Mouse (Mus musculus) kidney, postnatal 0 days (tissue): ENCODE results near the gene Zbtb11. TPM values are rescaled to one million over a fixed set of nuclear protein-coding genes. Genes with fewer than 3 reads are reported as not detected.

Experiments used
- ATAC-seq: fragments of 200-750 bp; cut with Nextera tagmentation; replicated peaks from 2 replicates; pipeline ENCODE4 v1.8.0; 2017; ENCODE audit warnings: low read depth, moderate number of reproducible peaks, moderate TSS enrichment, moderate library complexity; ENCODE audit not compliant: low FRiP score
- DNase-seq: peaks from one replicate; pipeline ENCODE4 v3.0.0-alpha.2; 2016; ENCODE audit warnings: low spot score
- H3K27ac ChIP-seq: fragments of 300-500 bp; sonication (generic); 2 replicates; pipeline ENCODE4 v1.5.1; 2014; ENCODE audit warnings: mild to moderate bottlenecking
- H3K27me3 ChIP-seq: fragments of 300-500 bp; sonication (generic); 2 replicates; pipeline ENCODE4 v1.6.1; 2014; ENCODE audit warnings: low read length, mixed read lengths; ENCODE audit not compliant: insufficient read depth
- H3K36me3 ChIP-seq: fragments of 300-500 bp; sonication (generic); 2 replicates; pipeline ENCODE4 v1.6.1; 2014; ENCODE audit warnings: low read length, mixed read lengths; ENCODE audit not compliant: insufficient read depth
- H3K4me1 ChIP-seq: fragments of 300-500 bp; sonication (generic); replicated peaks from 2 replicates; pipeline ENCODE4 v1.6.1; 2014; ENCODE audit warnings: antibody characterized with exemption, low read length, mixed read lengths; ENCODE audit not compliant: insufficient read depth
- H3K4me2 ChIP-seq: fragments of 300-500 bp; sonication (generic); 2 replicates; pipeline ENCODE4 v1.6.1; 2014; ENCODE audit warnings: mild to moderate bottlenecking, low read length, moderate library complexity, mixed read lengths
- H3K4me3 ChIP-seq: fragments of 300-500 bp; sonication (generic); replicated peaks from 2 replicates; pipeline ENCODE4 v1.5.1; 2014; ENCODE audit warnings: low read depth, low read length
- H3K9ac ChIP-seq: fragments of 300-500 bp; sonication (generic); 2 replicates; pipeline ENCODE4 v1.6.1; 2014; ENCODE audit warnings: low read depth, low read length
- H3K9me3 ChIP-seq: fragments of 300-500 bp; sonication (generic); replicated peaks from 2 replicates; pipeline ENCODE4 v1.6.1; 2016; ENCODE audit warnings: low read length, inconsistent platforms, mixed read lengths
- CTCF ChIP-seq: IDR thresholded peaks from 2 replicates; pipeline ENCODE4 v1.5.1; 2016; ENCODE audit warnings: antibody characterized with exemption, low read depth, mild to moderate bottlenecking, moderate library complexity
- WGBS: fragments of 180-500 bp; shearing (Covaris S2); extraction: QIAGEN DNeasy Blood & Tissue Kit; methylation state at CpG from one replicate; pipeline ENCODE4 v1.1.7; 2014; 5-methylcytosine and 5-hydroxymethylcytosine counted together
- polyA plus RNA-seq: library from polyadenylated mRNA; unstranded; fragments of >200 nt; fragmentation: Nextera tagmentation; extraction: Ambion mirVana; gene quantifications from 2 replicates; pipeline ENCODE4 v1.2.1, GENCODE M21; 2015

Zbtb11 gene
- polyA plus RNA-seq, 1 experiment from 2014 or later, result 12.1 TPM

DNA sequence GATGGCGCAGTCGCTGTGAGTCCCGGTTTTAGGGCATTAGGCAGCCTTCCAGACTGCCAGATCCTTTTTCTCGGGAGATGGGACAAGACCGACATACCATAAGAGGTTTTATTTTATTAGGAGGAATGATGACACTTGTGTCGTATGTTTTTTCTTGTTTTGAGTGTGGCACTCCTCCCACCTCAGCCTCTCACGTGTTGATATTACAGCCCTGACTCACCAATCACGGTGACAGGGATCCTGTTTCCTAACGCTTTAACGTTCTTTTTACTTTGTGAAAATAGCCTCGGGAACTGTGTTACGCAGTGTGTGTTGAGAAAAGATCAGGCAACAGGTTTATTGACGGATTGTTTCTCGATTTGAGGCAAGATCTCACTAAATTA lies 1.2 kb downstream of the Zbtb11 start:
- no peak for TF ChIP-seq CTCF
- peak overlapping the region; percentile 96 for H3K4me3 ChIP-seq
- peaks cover 18% of the 10 kb centered on the region for H3K36me3 ChIP-seq
- peak overlapping the region; percentile 97 for H3K27ac ChIP-seq
- H3K27me3 ChIP-seq, result no peaks in the 10 kb centered on the region
- H3K4me1 ChIP-seq, result 0 out of 2 replicates have a peak, but pooled peaks cover 2% of the 10 kb centered on the region
- WGBS, result 3% methylated on average over 14 of the region's 14 CpGs
- H3K9ac ChIP-seq, result peak overlapping the region; percentile 84
- ATAC-seq (no peak), DNase-seq (peak; percentile 70)
- no peaks in the 10 kb centered on the region for H3K9me3 ChIP-seq
- peak overlapping the region; percentile 86 for H3K4me2 ChIP-seq

DNA sequence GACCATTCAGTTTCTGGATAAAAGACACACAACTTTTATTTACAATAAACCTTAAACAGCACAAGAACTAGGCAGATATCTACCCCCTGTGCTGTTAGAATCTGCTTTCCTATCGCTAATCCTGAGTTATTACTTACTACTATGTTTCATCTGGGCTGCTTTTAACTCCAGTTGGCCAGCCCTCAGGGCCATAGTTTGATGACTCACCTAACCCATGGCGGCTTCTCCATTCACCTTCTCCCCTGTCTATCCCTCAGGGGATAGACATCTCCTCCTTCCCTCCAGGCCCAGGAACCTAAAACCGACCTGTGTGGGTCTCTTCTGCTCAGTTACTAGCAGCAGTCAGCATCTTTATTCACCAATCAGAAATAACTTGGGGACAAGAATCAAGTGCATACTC lies 12.3 kb downstream of the Zbtb11 start:
- Histone ChIP-seq H3K9me3 (no peaks in the 10 kb centered on the region), H3K27ac (no peak overlapping the region), H3K4me2 (no peak overlapping the region), H3K36me3 (peaks cover 16% of the 10 kb centered on the region; the same call in 1 of the 2 replicates), H3K9ac (no peak overlapping the region), H3K4me1 (no peaks in the 10 kb centered on the region), H3K27me3 (no peaks in the 10 kb centered on the region), H3K4me3 (no peak overlapping the region)
- TF ChIP-seq CTCF, result no peak
- no peak for DNase-seq
- ATAC-seq, result no peak
- 92% methylated on average over 3 of the region's 3 CpGs for WGBS

DNA sequence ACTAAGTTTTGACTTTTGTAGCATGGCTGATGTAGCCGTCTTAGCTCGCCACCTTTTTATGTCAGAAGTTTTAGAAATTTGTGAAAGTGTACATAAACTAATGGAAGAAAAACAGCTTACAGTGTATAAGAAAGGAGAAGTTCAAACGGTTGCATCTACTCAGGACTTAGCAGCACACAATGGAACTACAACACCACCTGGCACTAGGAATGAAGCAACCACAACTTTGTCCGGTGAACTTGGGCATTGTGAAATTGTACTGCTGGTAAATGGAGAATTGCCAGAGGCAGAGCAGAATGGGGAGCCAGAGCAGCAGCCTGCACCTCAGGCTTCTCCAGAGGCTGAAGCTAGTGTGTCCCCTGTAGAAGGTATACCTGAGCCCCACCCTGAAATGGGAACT lies 16.6 kb downstream of the Zbtb11 start:
- H3K27me3 ChIP-seq, result no peaks in the 10 kb centered on the region
- H3K36me3 ChIP-seq, result peaks cover 23% of the 10 kb centered on the region
- no peak overlapping the region for H3K27ac ChIP-seq
- H3K4me2 ChIP-seq, result no peak overlapping the region
- no peak overlapping the region for H3K4me3 ChIP-seq
- no peak for ATAC-seq
- H3K9ac ChIP-seq, result no peak overlapping the region
- no peaks in the 10 kb centered on the region for H3K4me1 ChIP-seq
- DNase-seq, result no peak
- 93% methylated on average over 4 of the region's 4 CpGs for WGBS
- TF ChIP-seq CTCF, result no peak
- H3K9me3 ChIP-seq, result no peaks in the 10 kb centered on the region

DNA sequence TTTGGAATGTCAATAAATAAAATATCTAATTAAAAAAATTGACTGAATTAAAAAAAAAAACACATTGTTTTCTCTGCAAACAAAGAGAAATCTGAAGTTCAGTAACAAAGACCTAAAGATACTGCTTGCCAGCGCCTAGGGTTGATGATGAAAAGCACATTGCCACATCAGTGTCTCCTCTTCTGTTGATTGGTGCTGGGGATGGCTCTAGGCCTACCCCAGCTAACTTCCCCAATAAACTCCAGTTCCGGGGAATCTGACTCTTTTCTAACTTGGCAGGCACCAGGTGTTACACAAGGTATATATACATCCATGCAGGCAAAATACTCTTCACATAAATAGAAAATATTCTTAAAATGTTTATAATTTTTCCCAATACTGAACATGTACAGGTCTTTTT lies 20.6 kb downstream of the Zbtb11 start:
- no peaks in the 10 kb centered on the region for H3K4me1 ChIP-seq
- H3K27me3 ChIP-seq, result no peaks in the 10 kb centered on the region
- no peak overlapping the region for H3K27ac ChIP-seq
- no peak overlapping the region for H3K4me3 ChIP-seq
- H3K4me2 ChIP-seq, result no peak overlapping the region
- H3K9ac ChIP-seq, result no peak overlapping the region
- WGBS, result 93% methylated on average over 2 of the region's 2 CpGs
- no peak for DNase-seq
- no peak for TF ChIP-seq CTCF
- H3K36me3 ChIP-seq, result peaks cover 23% of the 10 kb centered on the region
- H3K9me3 ChIP-seq, result no peaks in the 10 kb centered on the region
- no peak for ATAC-seq

DNA sequence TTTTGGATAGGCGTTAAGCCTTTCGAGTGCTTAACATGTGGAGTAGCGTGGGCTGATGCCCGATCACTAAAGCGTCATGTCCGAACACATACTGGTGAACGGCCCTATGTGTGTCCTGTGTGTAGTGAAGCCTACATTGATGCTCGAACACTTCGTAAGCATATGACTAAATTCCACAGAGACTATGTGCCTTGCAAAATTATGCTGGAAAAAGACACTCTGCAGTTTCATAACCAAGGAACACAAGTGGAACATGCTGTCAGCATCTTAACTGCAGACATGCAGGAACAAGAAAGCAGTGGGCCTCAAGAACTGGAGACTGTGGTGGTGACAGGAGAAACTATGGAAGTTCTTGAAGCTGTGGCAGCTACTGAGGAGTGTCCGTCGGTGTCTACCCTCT lies 33.1 kb downstream of the Zbtb11 start:
- no peak for ATAC-seq
- TF ChIP-seq CTCF, result no peak
- H3K27ac ChIP-seq, result no peak overlapping the region
- peaks cover 24% of the 10 kb centered on the region for H3K36me3 ChIP-seq
- WGBS, result 95% methylated on average over 11 of the region's 11 CpGs
- no peak for DNase-seq
- no peaks in the 10 kb centered on the region for H3K27me3 ChIP-seq
- H3K9me3 ChIP-seq, result no peaks in the 10 kb centered on the region
- no peaks in the 10 kb centered on the region for H3K4me1 ChIP-seq
- no peak overlapping the region for H3K4me3 ChIP-seq
- H3K9ac ChIP-seq, result no peak overlapping the region
- no peak overlapping the region for H3K4me2 ChIP-seq

DNA sequence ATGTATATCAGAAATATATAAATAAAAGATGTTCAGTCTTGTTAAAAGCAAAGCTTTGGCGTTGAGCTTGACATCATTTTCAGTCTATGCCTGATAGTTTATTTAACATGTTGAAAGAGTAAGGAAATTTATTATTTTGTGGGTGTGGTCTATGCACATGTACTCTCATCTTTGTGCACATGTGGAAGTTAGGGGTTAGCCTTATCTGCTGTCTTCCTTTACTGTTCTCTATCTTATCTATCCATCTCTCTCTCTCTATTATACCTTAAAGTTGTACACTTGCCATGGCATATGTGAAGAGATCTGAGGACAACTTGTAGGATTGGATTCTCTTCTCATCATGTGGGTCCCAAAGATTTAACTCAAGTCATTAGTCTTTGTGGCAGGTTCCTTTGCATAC lies 35.2 kb downstream of the Zbtb11 start:
- ATAC-seq (no peak), DNase-seq (no peak)
- H3K36me3 ChIP-seq, result peaks cover 19% of the 10 kb centered on the region
- 86% methylated on average over 1 of the region's 1 CpGs for WGBS
- no peak overlapping the region for H3K4me3 ChIP-seq
- TF ChIP-seq CTCF, result no peak
- H3K9ac ChIP-seq, result no peak overlapping the region
- no peak overlapping the region for H3K27ac ChIP-seq
- H3K4me1 ChIP-seq, result no peaks in the 10 kb centered on the region
- no peaks in the 10 kb centered on the region for H3K9me3 ChIP-seq
- H3K27me3 ChIP-seq, result no peaks in the 10 kb centered on the region
- H3K4me2 ChIP-seq, result no peak overlapping the region
